Mouse (Mus musculus) colon, adult 2 months (tissue): Measurements from ENCODE around the gene Prl8a6. TPM values are rescaled to one million over a fixed set of nuclear protein-coding genes. Genes with fewer than 3 reads are reported as not detected.

Experiments used
- polyA plus RNA-seq: library from polyadenylated mRNA; depleted of rRNA; stranded (reverse); fragments of >200 nt; gene quantifications from 2 replicates; pipeline ENCODE4 v1.2.3, GENCODE M21; 2012; rRNA removed

The Prl8a6 gene
- not detected in 2 replicates for polyA plus RNA-seq

DNA sequence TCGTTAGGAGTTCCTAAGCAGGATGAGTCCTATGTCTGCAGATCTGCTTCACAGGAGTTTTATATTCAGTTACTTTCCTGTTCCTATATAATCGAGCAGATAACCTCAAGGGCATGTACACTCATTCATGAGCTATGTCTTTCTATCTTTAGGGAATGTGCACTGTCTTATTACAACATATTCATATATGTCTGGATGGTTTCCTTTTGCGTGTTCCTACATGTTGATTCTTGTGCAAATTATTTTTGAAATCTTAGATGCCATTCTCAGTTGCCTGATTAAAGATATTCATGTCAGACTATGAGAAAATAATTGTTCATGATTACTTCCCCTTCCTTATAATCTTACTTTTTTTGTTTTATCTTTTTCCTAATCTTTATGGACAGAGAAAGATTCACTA, at the start of gene Prl8a6:
Prl8a6 (minus strand) TSS at position 101 of the 400 bp plus-strand sequence.

GRCm38 (mm10) chr13:27390746-27391145, 47.7 kb downstream of the Prl8a6 start, which contains the start of gene Prl2b1:
Prl2b1 (minus strand) TSS chr13:27390846.

Other genes starting within 250 kb of the Prl8a6 start
- not detected in 2 replicates for gene Prl3c1, start 242.0 kb downstream of the Prl8a6 start, polyA plus RNA-seq
- not detected in 2 replicates for gene Prl3b1, start 196.8 kb downstream of the Prl8a6 start, polyA plus RNA-seq
- gene Prl3a1, start 179.3 kb downstream of the Prl8a6 start, polyA plus RNA-seq, result not detected in 2 replicates
- gene Prl6a1, start 126.1 kb downstream of the Prl8a6 start, polyA plus RNA-seq, result 0.28 TPM in 1 of 2 replicates, not detected in the other
- gene Prl8a2, start 93.0 kb downstream of the Prl8a6 start, polyA plus RNA-seq, result not detected in 2 replicates
- not detected in 2 replicates for gene Prl2b1, start 47.8 kb downstream of the Prl8a6 start, polyA plus RNA-seq
- gene Prl8a8, start 74.5 kb upstream of the Prl8a6 start, polyA plus RNA-seq, result not detected in 2 replicates
- gene Prl8a9, start 125.9 kb upstream of the Prl8a6 start, polyA plus RNA-seq, result not detected in 2 replicates
- gene Prl8a1, start 143.5 kb upstream of the Prl8a6 start, polyA plus RNA-seq, result not detected in 2 replicates
- not detected in 2 replicates for gene Prl7b1, start 171.9 kb upstream of the Prl8a6 start, polyA plus RNA-seq
- gene Prl7a1, start 203.8 kb upstream of the Prl8a6 start, polyA plus RNA-seq, result not detected in 2 replicates
- not detected in 2 replicates for gene Prl7a2, start 229.3 kb upstream of the Prl8a6 start, polyA plus RNA-seq